Mouse (Mus musculus) kidney, postnatal 14 days (tissue): ENCODE measurements around the gene Fam228b.
"Not testable (repeated sequence)": the region's sequence is repeated elsewhere in the genome, so short reads cannot be mapped to it uniquely, and the experiment has no call there.

Source experiments
- DNase-seq: peaks from one replicate; pipeline ENCODE4 v3.0.0; 2022; ENCODE audit warnings: mixed read lengths

The Fam228b gene

GRCm38 (mm10) chr12:4768492-4769332 lies at the start of gene Fam228b, which contains the start of gene Pfn4:
Gene Fam228b (minus strand): TSS chr12:4769267.
Gene Pfn4 (plus strand): TSS chr12:4769022.
- DNase-seq, result peak; percentile 97

GRCm38 (mm10) chr12:4817361-4818101 lies 48.5 kb upstream of the Fam228b start, which contains the start of gene Sf3b6:
Gene Sf3b6 (plus strand): TSS chr12:4817544.
- DNase-seq, result peak; percentile 98

- DNase-seq, result no peak
Observed at GRCm38 (mm10) chr12:4816680-4817360, 47.8 kb upstream of the Fam228b start.

GRCm38 (mm10) chr12:4813636-4814035 lies 44.6 kb upstream of the Fam228b start:
- no peak for DNase-seq

GRCm38 (mm10) chr12:4811705-4812104 lies 42.6 kb upstream of the Fam228b start:
- no peak for DNase-seq

GRCm38 (mm10) chr12:4811036-4811435 lies 42.0 kb upstream of the Fam228b start:
- DNase-seq, result no peak

GRCm38 (mm10) chr12:4797471-4797870 lies 28.4 kb upstream of the Fam228b start:
- peak; percentile 0 for DNase-seq

GRCm38 (mm10) chr12:4793718-4794117 lies 24.7 kb upstream of the Fam228b start:
- no peak for DNase-seq

GRCm38 (mm10) chr12:4788128-4788527 lies 19.1 kb upstream of the Fam228b start:
- not testable (repeated sequence) for DNase-seq

- no peak for DNase-seq
Observed at GRCm38 (mm10) chr12:4784466-4784865, 15.4 kb upstream of the Fam228b start.

GRCm38 (mm10) chr12:4783598-4783997 lies 14.5 kb upstream of the Fam228b start:
- DNase-seq, result peak; percentile 45

- not testable (repeated sequence) for DNase-seq
Observed at GRCm38 (mm10) chr12:4781725-4782404, 12.8 kb upstream of the Fam228b start.

GRCm38 (mm10) chr12:4781270-4781669 lies 12.2 kb upstream of the Fam228b start:
- no peak for DNase-seq

GRCm38 (mm10) chr12:4780245-4780644 lies 11.2 kb upstream of the Fam228b start:
- no peak for DNase-seq

- DNase-seq, result no peak
Observed at GRCm38 (mm10) chr12:4777734-4778133, 8.7 kb upstream of the Fam228b start.

GRCm38 (mm10) chr12:4775588-4775949 lies 6.5 kb upstream of the Fam228b start:
- DNase-seq, result no peak

- no peak for DNase-seq
Observed at GRCm38 (mm10) chr12:4774895-4775587, 6.0 kb upstream of the Fam228b start.

GRCm38 (mm10) chr12:4769333-4769723 lies 261 bp upstream of the Fam228b start:
- no peak for DNase-seq

GRCm38 (mm10) chr12:4757060-4757459 lies 12.0 kb downstream of the Fam228b start:
- peak; percentile 19 for DNase-seq

GRCm38 (mm10) chr12:4754451-4754850 lies 14.6 kb downstream of the Fam228b start:
- DNase-seq, result not testable (repeated sequence)

- no peak for DNase-seq
Observed at GRCm38 (mm10) chr12:4744486-4744885, 24.6 kb downstream of the Fam228b start.

- no peak for DNase-seq
Observed at GRCm38 (mm10) chr12:4742183-4742582, 26.9 kb downstream of the Fam228b start.
